Mouse (Mus musculus): ENCODE data around the gene Purb. TPM values are rescaled to one million over a fixed set of nuclear protein-coding genes. Genes with fewer than 3 reads are reported as not detected.

Purb gene
- polyA plus RNA-seq, 1 experiment = 33.2 TPM

DNA sequence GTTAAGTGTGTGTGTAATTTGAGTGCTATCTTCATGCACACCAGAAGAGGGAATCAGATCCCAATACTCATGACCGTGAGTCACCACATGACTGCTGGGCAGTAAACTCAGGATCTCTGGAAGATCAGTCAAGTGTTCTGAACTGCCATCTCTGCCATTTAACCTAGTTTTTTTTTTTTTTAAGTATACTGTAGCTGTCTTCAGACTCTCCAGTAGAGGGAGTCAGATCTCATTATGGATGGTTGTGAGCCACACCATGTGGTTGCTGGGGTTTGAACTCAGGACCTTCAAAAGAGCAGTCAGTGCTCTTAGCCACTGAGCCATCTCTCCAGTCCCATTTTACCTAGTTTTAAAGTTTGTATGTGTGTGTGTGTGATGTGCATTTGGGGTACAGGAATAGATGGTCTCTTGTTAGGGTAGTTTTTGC, 48.0 kb upstream of the Purb start:
- no peaks in the 10 kb centered on the region for H3K27me3 ChIP-seq (ENCODE audit: control insufficient read depth, insufficient read depth, insufficient read length)
- no peak overlapping the region for H3ac ChIP-seq (ENCODE audit: control insufficient read depth, insufficient read length)
- TF ChIP-seq POLR2A (IDR thresholded peaks at IDR 0.05; ENCODE audit: insufficient read length, low read depth) = peak; percentile 21
- no peak for TF ChIP-seq MYOD1 (IDR thresholded peaks at IDR 0.05; ENCODE audit: control insufficient read depth in 1 of 3, insufficient read length in 2 of 3, low read depth in 2 of 3)
- no peak overlapping the region for H3K4me3 ChIP-seq
- H3K4me2 ChIP-seq (ENCODE audit: low read depth) = no peak overlapping the region
- peaks cover 28% of the 10 kb centered on the region for H3K79me2 ChIP-seq (ENCODE audit: control insufficient read depth, insufficient read depth)
- H3K36me3 ChIP-seq (ENCODE audit: control insufficient read depth, insufficient read depth) = peaks cover 37% of the 10 kb centered on the region

DNA sequence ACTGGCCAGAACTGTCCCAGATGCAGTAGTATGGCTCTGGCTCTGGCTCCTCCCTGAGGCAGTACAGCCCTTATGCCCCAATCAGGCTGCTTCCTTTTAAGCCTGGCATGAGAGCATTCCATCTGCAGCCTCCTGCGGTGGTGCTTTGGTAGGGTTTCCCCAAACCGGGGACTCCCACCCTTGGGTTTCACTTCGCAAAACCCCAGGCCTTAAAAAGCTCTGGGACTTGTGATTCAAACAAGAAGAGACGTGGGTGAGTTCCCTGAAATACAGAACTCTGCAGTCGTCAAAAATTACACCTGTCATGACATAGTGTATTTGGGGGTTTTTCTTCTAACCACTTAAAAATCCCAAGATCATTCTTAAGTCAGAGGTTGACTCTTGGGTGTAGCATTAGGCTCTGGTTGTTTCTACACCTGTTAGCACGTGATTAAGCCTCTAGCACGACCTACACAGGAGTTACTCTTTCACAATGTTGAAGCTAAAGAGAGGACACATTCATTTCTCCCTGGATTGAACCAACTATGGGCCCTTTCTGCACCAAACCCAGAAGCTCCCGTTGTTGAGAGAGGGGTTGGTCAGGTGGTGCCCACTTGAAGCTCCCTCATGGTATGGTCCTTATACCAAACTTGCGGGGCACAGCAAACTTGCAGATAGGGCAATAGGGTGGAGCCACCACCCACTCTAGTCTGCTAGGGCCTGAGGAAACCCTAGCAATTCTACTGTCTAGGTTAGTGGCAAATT, 47.2 kb upstream of the Purb start:
- no peak overlapping the region for H3K4me2 ChIP-seq (ENCODE audit: low read depth)
- peaks cover 21% of the 10 kb centered on the region for H3K79me2 ChIP-seq (ENCODE audit: control insufficient read depth, insufficient read depth)
- no peak overlapping the region for H3ac ChIP-seq (ENCODE audit: control insufficient read depth, insufficient read length)
- TF ChIP-seq REST (IDR thresholded peaks at IDR 0.05; ENCODE audit: insufficient read depth, insufficient read length) (no peak), TCF12 (IDR thresholded peaks at IDR 0.05; ENCODE audit: insufficient read depth, poor library complexity, severe bottlenecking) (no peak), TCF3 (IDR thresholded peaks at IDR 0.05; ENCODE audit: insufficient read length, low read depth) (no peak), USF1 (IDR thresholded peaks at IDR 0.05; ENCODE audit: low read depth) (no peak), MYOG (IDR thresholded peaks at IDR 0.05; ENCODE audit: control insufficient read depth in 1 of 3, insufficient read depth in 1 of 3, insufficient read length in 2 of 3, low read depth in 2 of 3) (no peak), SRF (IDR thresholded peaks at IDR 0.05; ENCODE audit: control insufficient read depth, insufficient read length, low read depth) (no peak), MYOD1 (IDR thresholded peaks at IDR 0.05; ENCODE audit: control insufficient read depth in 1 of 3, insufficient read length in 2 of 3, low read depth in 2 of 3) (no peak), CEBPB (IDR thresholded peaks at IDR 0.05; ENCODE audit: insufficient read depth, poor library complexity, severe bottlenecking) (no peak), MAX (IDR thresholded peaks at IDR 0.05; ENCODE audit: low read depth) (no peak), POLR2A (IDR thresholded peaks at IDR 0.05; ENCODE audit: insufficient read length, low read depth) (no peak), E2F4 (IDR thresholded peaks at IDR 0.05; ENCODE audit: insufficient read depth) (no peak), POLR2AphosphoS2 (IDR thresholded peaks at IDR 0.05; ENCODE audit: insufficient read length, low read depth) (no peak)
- no peak overlapping the region for H3K4me3 ChIP-seq
- peaks cover 37% of the 10 kb centered on the region for H3K36me3 ChIP-seq (ENCODE audit: control insufficient read depth, insufficient read depth)
- no peaks in the 10 kb centered on the region for H3K27me3 ChIP-seq (ENCODE audit: control insufficient read depth, insufficient read depth, insufficient read length)

DNA sequence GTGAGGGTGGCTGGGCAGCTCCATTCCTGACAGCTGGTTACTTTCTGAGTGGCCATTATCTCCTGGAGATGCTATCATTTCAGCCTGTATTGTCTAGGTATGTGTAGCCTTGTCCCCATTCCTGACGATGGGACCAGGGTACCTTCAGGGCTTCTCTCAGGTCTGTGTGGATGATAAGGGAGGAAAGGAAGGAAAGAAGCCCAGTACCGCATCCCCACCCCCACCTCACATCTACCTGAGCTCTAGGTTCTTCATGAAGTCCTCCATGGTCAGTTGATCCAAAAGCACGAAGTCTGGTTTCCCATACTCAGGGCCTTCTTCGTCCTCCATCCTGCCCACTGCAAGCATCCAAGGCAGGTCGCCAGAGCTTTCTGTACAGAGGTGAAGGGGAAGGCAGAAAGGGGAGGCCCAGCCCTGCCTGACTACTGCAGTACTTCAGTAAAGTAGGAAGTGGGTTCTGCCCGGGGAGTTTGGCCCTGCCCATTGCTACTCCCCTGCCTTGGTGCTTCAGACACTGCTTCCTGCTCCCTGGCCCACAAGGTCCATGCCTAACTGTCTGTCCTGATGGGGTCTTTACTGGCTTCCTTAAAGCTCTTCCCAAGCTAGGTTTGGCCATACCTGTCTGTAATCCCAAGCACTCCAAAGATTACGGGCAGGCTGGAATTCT, 44.9 kb upstream of the Purb start, which contains the start of gene Myo1g:
Myo1g (minus strand) TSS at position 459 of the 667 bp plus-strand sequence.
- TF ChIP-seq E2F4 (IDR thresholded peaks at IDR 0.05; ENCODE audit: insufficient read depth) (no peak), MYOG (IDR thresholded peaks at IDR 0.05; ENCODE audit: control insufficient read depth in 1 of 3, insufficient read depth in 1 of 3, insufficient read length in 2 of 3, low read depth in 2 of 3) (no peak), POLR2AphosphoS2 (IDR thresholded peaks at IDR 0.05; ENCODE audit: insufficient read length, low read depth) (no peak), TCF3 (IDR thresholded peaks at IDR 0.05; ENCODE audit: insufficient read length, low read depth) (no peak), TCF12 (IDR thresholded peaks at IDR 0.05; ENCODE audit: insufficient read depth, poor library complexity, severe bottlenecking) (no peak)
- H3K27me3 ChIP-seq (ENCODE audit: control insufficient read depth, insufficient read depth, insufficient read length) = no peaks in the 10 kb centered on the region
- peaks cover 17% of the 10 kb centered on the region for H3K36me3 ChIP-seq (ENCODE audit: control insufficient read depth, insufficient read depth)
- no peak within 1 kb of the TSS for H3K4me3 ChIP-seq
- H3K79me2 ChIP-seq (ENCODE audit: control insufficient read depth, insufficient read depth) = no peaks in the 10 kb centered on the region
- H3K4me2 ChIP-seq (ENCODE audit: low read depth) = no peak within 1 kb of the TSS
- no peak within 1 kb of the TSS for H3ac ChIP-seq (ENCODE audit: control insufficient read depth, insufficient read length)

DNA sequence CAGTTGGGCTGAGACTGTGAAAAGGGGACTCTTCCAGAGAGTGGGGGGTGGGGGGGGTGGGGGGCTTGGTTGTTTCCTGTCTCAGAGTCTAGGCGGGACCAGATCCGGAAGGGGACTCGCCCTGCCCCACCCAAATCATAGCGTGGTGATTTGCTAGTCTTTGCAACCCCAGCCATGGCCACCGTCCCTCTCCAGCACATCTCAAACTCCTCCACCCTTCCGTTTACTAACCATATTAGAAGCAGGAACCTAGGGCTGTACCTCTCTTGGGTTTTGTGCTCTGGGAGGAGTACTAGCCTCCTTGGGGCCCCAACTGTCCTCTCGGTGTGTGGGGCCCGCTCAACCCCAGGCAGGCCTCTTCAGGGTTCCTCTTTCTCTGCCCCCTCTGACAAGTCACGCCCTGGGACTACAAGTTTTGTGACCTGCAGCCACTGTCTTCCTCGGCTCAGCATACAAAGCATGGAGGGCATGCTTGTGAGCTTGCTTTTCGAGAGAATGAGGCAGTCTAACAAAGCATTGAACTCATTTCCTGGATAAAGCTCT, 43.8 kb upstream of the Purb start:
- Histone ChIP-seq H3K27me3 (ENCODE audit: control insufficient read depth, insufficient read depth, insufficient read length) (no peaks in the 10 kb centered on the region), H3K79me2 (ENCODE audit: control insufficient read depth, insufficient read depth) (no peaks in the 10 kb centered on the region), H3K4me3 (no peak overlapping the region), H3K36me3 (ENCODE audit: control insufficient read depth, insufficient read depth) (peaks cover 6% of the 10 kb centered on the region), H3ac (ENCODE audit: control insufficient read depth, insufficient read length) (no peak overlapping the region), H3K4me2 (ENCODE audit: low read depth) (no peak overlapping the region)
- TF ChIP-seq MAX (IDR thresholded peaks at IDR 0.05; ENCODE audit: low read depth) = no peak
- no peak for TF ChIP-seq TCF12 (IDR thresholded peaks at IDR 0.05; ENCODE audit: insufficient read depth, poor library complexity, severe bottlenecking)
- no peak for TF ChIP-seq USF1 (IDR thresholded peaks at IDR 0.05; ENCODE audit: low read depth)
- TF ChIP-seq MYOG (IDR thresholded peaks at IDR 0.05; ENCODE audit: control insufficient read depth in 1 of 3, insufficient read depth in 1 of 3, insufficient read length in 2 of 3, low read depth in 2 of 3) = no peak
- no peak for TF ChIP-seq CEBPB (IDR thresholded peaks at IDR 0.05; ENCODE audit: insufficient read depth, poor library complexity, severe bottlenecking)
- no peak for TF ChIP-seq REST (IDR thresholded peaks at IDR 0.05; ENCODE audit: insufficient read depth, insufficient read length)
- no peak for TF ChIP-seq POLR2AphosphoS2 (IDR thresholded peaks at IDR 0.05; ENCODE audit: insufficient read length, low read depth)
- TF ChIP-seq POLR2A (IDR thresholded peaks at IDR 0.05; ENCODE audit: insufficient read length, low read depth) = no peak
- no peak for TF ChIP-seq TCF3 (IDR thresholded peaks at IDR 0.05; ENCODE audit: insufficient read length, low read depth)

DNA sequence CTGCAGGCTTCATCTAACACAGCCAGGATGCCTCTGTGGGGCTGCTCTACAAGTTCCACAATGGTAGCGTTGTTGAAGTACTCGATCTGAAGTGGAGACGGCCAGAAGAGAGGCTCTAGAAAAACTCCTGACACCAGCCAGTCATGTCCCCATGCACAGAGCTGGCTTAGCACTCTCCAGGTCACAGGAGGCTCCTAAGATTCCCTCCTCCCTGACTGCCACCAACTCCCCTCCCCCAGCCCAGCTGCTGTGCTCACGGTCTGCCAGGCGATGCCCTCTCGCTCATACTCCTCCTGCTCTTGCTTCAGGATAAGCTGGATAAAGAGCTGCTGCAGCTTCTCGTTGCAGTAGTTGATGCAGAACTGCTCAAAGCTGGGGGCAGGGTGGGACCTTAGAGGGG, 39.1 kb upstream of the Purb start:
- Histone ChIP-seq H3K27me3 (ENCODE audit: control insufficient read depth, insufficient read depth, insufficient read length) (no peaks in the 10 kb centered on the region), H3K79me2 (ENCODE audit: control insufficient read depth, insufficient read depth) (no peaks in the 10 kb centered on the region), H3K36me3 (ENCODE audit: control insufficient read depth, insufficient read depth) (no peaks in the 10 kb centered on the region), H3K4me2 (ENCODE audit: low read depth) (no peak overlapping the region), H3ac (ENCODE audit: control insufficient read depth, insufficient read length) (no peak overlapping the region), H3K4me3 (no peak overlapping the region)
- TF ChIP-seq MAX (IDR thresholded peaks at IDR 0.05; ENCODE audit: low read depth) (no peak), MYOG (IDR thresholded peaks at IDR 0.05; ENCODE audit: control insufficient read depth in 1 of 3, insufficient read depth in 1 of 3, insufficient read length in 2 of 3, low read depth in 2 of 3) (peak; percentile 36 to 88 (median 73)), POLR2A (IDR thresholded peaks at IDR 0.05; ENCODE audit: insufficient read length, low read depth) (no peak), MYOD1 (IDR thresholded peaks at IDR 0.05; ENCODE audit: control insufficient read depth in 1 of 3, insufficient read length in 2 of 3, low read depth in 2 of 3) (peak in 2 of 3 experiments; percentile 77 to 86), USF1 (IDR thresholded peaks at IDR 0.05; ENCODE audit: low read depth) (no peak)

Data from myocyte (in vitro differentiated cells).